Mouse (Mus musculus): ENCODE results near the gene Tfcp2.
"Not testable (repeated sequence)": the region's sequence is repeated elsewhere in the genome, so short reads cannot be mapped to it uniquely, and the experiment has no call there.

DNA sequence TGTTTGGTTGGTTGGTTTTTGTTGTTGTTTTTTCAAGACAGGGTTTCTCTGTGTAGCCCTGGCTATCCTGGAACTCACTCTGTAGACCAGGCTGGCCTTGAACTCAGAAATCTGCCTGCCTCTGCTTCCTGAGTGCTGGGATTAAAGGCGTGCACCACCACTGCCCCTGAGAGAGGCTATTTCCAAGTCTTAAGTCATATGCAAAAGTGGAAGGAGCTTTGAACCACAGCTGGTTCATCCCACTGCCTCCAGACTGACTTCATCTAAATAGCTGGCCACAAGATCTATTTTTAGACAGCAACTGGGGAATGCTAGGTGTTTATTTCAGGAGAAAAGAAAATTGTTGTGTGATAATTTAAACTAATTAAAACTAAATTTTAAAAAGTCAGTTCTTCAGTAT lies 63.5 kb downstream of the Tfcp2 start:
- not testable (repeated sequence) for TF ChIP-seq POLR2A (IDR thresholded peaks at IDR 0.05; ENCODE audit: low read depth, low read length); CTCF (IDR thresholded peaks at IDR 0.05; ENCODE audit: extremely low read depth, insufficient read length, insufficient replicate concordance, low read depth, low read length)

Measured in small intestine, adult 2 months (tissue).